18 mouse cellular contexts compared by ENCODE assay signal in the genomic region with DNA sequence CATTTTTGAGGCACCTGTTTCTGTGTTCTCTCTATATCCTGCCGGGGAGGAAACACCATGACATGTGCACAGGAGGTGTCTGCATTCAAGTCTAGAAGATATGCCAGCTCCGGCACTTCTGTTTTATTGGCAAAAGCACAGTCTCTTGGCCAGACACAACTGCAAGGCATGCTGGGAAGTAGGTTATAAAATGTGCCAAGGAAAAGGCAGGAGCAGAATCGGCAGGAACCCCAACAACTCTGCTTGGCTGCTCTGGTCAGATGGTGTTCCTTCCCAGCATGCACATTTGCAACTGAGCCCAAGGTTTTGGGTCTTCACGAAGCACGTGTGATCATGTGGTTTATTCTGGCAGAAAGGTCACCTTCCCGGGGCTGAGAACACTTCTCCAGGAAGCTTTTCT.
A peak's percentile ranks its signal among the peaks of the same experiment; 100 is the strongest.
DNase-seq lines count a peak whose midpoint lies in the region; ATAC-seq lines count a peak whose summit lies in the region.
"Had no signal": no experiment of that assay in that cellular context is flagged by ENCODE, and none has a peak within 500 bp of the region (broad histone marks: within the 10 kb centered on the region; RNA-seq: fewer than 3 reads in every experiment).

No protein-coding gene starts in this region.

- H3K4me3 ChIP-seq in heart, embryonic 11.5 days (ENCODE audit: low read depth, low read length) = no peak overlapping the region
- H3K4me3 ChIP-seq: heart, embryonic 13.5 days; limb, embryonic 10.5 days; liver, embryonic 13.5 days; midbrain, embryonic 10.5 days had no signal

- 77% methylated on average over 6 of the region's 6 CpGs for WGBS in heart, embryonic 11.5 days (ENCODE audit: insufficient replicate concordance)

- H3K9me3 ChIP-seq in heart, embryonic 11.5 days (replicated peaks; ENCODE audit: control insufficient read depth, low read length) = no peaks in the 10 kb centered on the region
- H3K9me3 ChIP-seq: heart, embryonic 13.5 days; limb, embryonic 10.5 days; liver, embryonic 13.5 days; midbrain, embryonic 10.5 days had no signal

- H3K4me1 ChIP-seq in heart, embryonic 11.5 days (ENCODE audit: control insufficient read depth, insufficient read depth, low read length) = no peaks in the 10 kb centered on the region
- H3K4me1 ChIP-seq: limb, embryonic 10.5 days; liver, embryonic 13.5 days had no signal

- no peaks in the 10 kb centered on the region for H3K36me3 ChIP-seq in heart, embryonic 11.5 days (ENCODE audit: control insufficient read depth, insufficient read depth, low read length)
- H3K36me3 ChIP-seq: heart, embryonic 13.5 days; limb, embryonic 10.5 days; liver, embryonic 13.5 days; midbrain, embryonic 10.5 days had no signal

- DNase-seq in adrenal gland, postnatal 10 days = peak; percentile 42
- DNase-seq in adrenal gland, adult 8-10 months = no peak
- DNase-seq in heart, adult 8-10 months (ENCODE audit: low spot score) = peak; percentile 9
- DNase-seq in layer of hippocampus, adult 11-12 months (ENCODE audit: low spot score) = peak; percentile 21
- no peak for DNase-seq in layer of hippocampus, postnatal 10 days (ENCODE audit: low spot score in 2 of 2)
- DNase-seq in right cerebral cortex, postnatal 10 days (ENCODE audit: low spot score in 2 of 2) = peak; percentile 51 to 62
- no peak for DNase-seq in right cerebral cortex, postnatal 14 days
- DNase-seq: cerebellum, adult 9-10 months; liver, embryonic 13.5 days; lung, postnatal 14 days; spleen, adult 18-20 months had no signal

- no peak overlapping the region for H3K4me2 ChIP-seq in heart, embryonic 11.5 days
- H3K4me2 ChIP-seq: heart, embryonic 13.5 days; liver, embryonic 13.5 days had no signal

- H3K27ac ChIP-seq in heart, embryonic 11.5 days (ENCODE audit: low read depth, low read length) = no peak overlapping the region
- H3K27ac ChIP-seq: heart, embryonic 13.5 days; kidney, postnatal 0 days; limb, embryonic 10.5 days; liver, embryonic 13.5 days; midbrain, embryonic 10.5 days had no signal

- no peak for ATAC-seq in heart, embryonic 11.5 days (replicated peaks; ENCODE audit: insufficient number of reproducible peaks, low FRiP score, low TSS enrichment)
- ATAC-seq: activated CD4-positive, CD25-positive, alpha-beta regulatory T cell, adult 4 months had no signal

- no peaks in the 10 kb centered on the region for H3K27me3 ChIP-seq in heart, embryonic 11.5 days (ENCODE audit: control insufficient read depth, insufficient read depth, low read length)
- H3K27me3 ChIP-seq: CH12.LX; heart, embryonic 13.5 days; liver, embryonic 13.5 days had no signal

- no peak overlapping the region for H3K9ac ChIP-seq in heart, embryonic 11.5 days (ENCODE audit: low read depth, low read length)
- H3K9ac ChIP-seq: heart, embryonic 13.5 days; liver, embryonic 13.5 days had no signal

Comparison
In these comparisons a context has a peak if more than half of its experiments do, and no peak if none do; other contexts are left out.
1. DNase-seq: peak in adrenal gland, postnatal 10 days (single experiment), heart, adult 8-10 months (single experiment), layer of hippocampus, adult 11-12 months (single experiment) and right cerebral cortex, postnatal 10 days (2 of 2); none in adrenal gland, adult 8-10 months (single experiment), layer of hippocampus, postnatal 10 days (0 of 2) and right cerebral cortex, postnatal 14 days (single experiment).